In genomic region chr4:126532827-126533728, GRCm38 (mm10) we compare ENCODE assay signal across 9 mouse cellular contexts. TPM values are rescaled to one million over a fixed set of nuclear protein-coding genes. Genes with fewer than 3 reads are reported as not detected.
DNase-seq lines count a peak whose midpoint lies in the region; ATAC-seq lines count a peak whose summit lies in the region.
"Had no signal": no experiment of that assay in that cellular context is flagged by ENCODE, and none has a peak within 500 bp of the region (broad histone marks: within the 10 kb centered on the region; RNA-seq: fewer than 3 reads in every experiment).

Ago4 (minus strand) TSS chr4:126533472.

- H3K9me3 ChIP-seq in intestine, embryonic 16.5 days (ENCODE audit: control insufficient read depth, low read length) = no peaks in the 10 kb centered on the region
- no peaks in the 10 kb centered on the region for H3K9me3 ChIP-seq in limb, embryonic 12.5 days
- H3K9me3 ChIP-seq in midbrain, embryonic 10.5 days (replicated peaks) = no peaks in the 10 kb centered on the region

- peak within 1 kb of the TSS; percentile 70 for H3K4me2 ChIP-seq in intestine, embryonic 16.5 days (ENCODE audit: low read depth, low read length)
- H3K4me2 ChIP-seq in limb, embryonic 12.5 days = peak within 1 kb of the TSS; percentile 90

- peak; percentile 52 for ATAC-seq in granulocyte monocyte progenitor cell, adult 5-6 weeks (replicated peaks; ENCODE audit: poor library complexity, severe bottlenecking)
- peak; percentile 94 for ATAC-seq in intestine, embryonic 16.5 days
- ATAC-seq in limb, embryonic 12.5 days (ENCODE audit: insufficient number of reproducible peaks, insufficient read depth, low FRiP score, low TSS enrichment, low read depth) = peak; percentile 89

- no peak within 1 kb of the TSS for H3K27ac ChIP-seq in intestine, embryonic 16.5 days (ENCODE audit: low read length)
- no peak within 1 kb of the TSS for H3K27ac ChIP-seq in limb, embryonic 12.5 days
- peak within 1 kb of the TSS; percentile 85 for H3K27ac ChIP-seq in midbrain, embryonic 10.5 days (replicated peaks)

- no peaks in the 10 kb centered on the region for H3K36me3 ChIP-seq in intestine, embryonic 16.5 days (ENCODE audit: control insufficient read depth, insufficient read depth, low read length)
- H3K36me3 ChIP-seq in limb, embryonic 12.5 days = no peaks in the 10 kb centered on the region
- no peaks in the 10 kb centered on the region for H3K36me3 ChIP-seq in midbrain, embryonic 10.5 days
- H3K36me3 ChIP-seq: G1E had no signal

- peak within 1 kb of the TSS; percentile 93 for H3K4me3 ChIP-seq in intestine, embryonic 16.5 days (ENCODE audit: low read length)
- peak within 1 kb of the TSS; percentile 95 for H3K4me3 ChIP-seq in limb, embryonic 12.5 days (replicated peaks)
- peak within 1 kb of the TSS; percentile 79 for H3K4me3 ChIP-seq in midbrain, embryonic 10.5 days

- WGBS in intestine, embryonic 16.5 days = under 1% methylated on average over 85 of the region's 120 CpGs
- under 1% methylated on average over 84 of the region's 120 CpGs for WGBS in limb, embryonic 12.5 days
- under 1% methylated on average over 119 of the region's 120 CpGs for WGBS in midbrain, embryonic 10.5 days

- peak within 1 kb of the TSS; percentile 82 for H3K9ac ChIP-seq in intestine, embryonic 16.5 days (ENCODE audit: low read depth, low read length)
- H3K9ac ChIP-seq in limb, embryonic 12.5 days (replicated peaks) = peak within 1 kb of the TSS; percentile 87

- H3K27me3 ChIP-seq in intestine, embryonic 16.5 days (replicated peaks; ENCODE audit: control insufficient read depth, insufficient read depth, low read length) = no peaks in the 10 kb centered on the region
- peaks cover 15% of the 10 kb centered on the region; the same call in 1 of the 2 replicates for H3K27me3 ChIP-seq in limb, embryonic 12.5 days
- peaks cover 40% of the 10 kb centered on the region for H3K27me3 ChIP-seq in midbrain, embryonic 10.5 days (ENCODE audit: low read depth, poor library complexity, severe bottlenecking)

- H3K4me1 ChIP-seq in intestine, embryonic 16.5 days (ENCODE audit: control insufficient read depth, insufficient read depth, low read length) = no peaks in the 10 kb centered on the region
- peaks cover 3% of the 10 kb centered on the region for H3K4me1 ChIP-seq in limb, embryonic 12.5 days (replicated peaks)
- H3K4me1 ChIP-seq in midbrain, embryonic 10.5 days = peaks cover 15% of the 10 kb centered on the region

- peak; percentile 32 for DNase-seq in thymus, postnatal 0 days (ENCODE audit: low spot score)
- DNase-seq in thymus, adult 18-20 months = no peak
- DNase-seq in embryo, embryonic 9.5 days (ENCODE audit: extremely low spot score) = peak; percentile 71
- peak; percentile 79 for DNase-seq in midbrain, embryonic 10.5 days (ENCODE audit: low spot score)
- peak; percentile 70 for DNase-seq in right cerebral cortex, postnatal 4 days

RNA-seq across cellular contexts. Expression of gene Ago4, which starts in this region (rescaled TPM):
- polyA plus RNA-seq in thymus, postnatal 0 days (2015; fragmentation: Nextera tagmentation; extraction: Ambion mirVana) = 0.47 and 0.60 TPM in 2 replicates
- 2.7 and 4.6 TPM in 2 replicates for total RNA-seq in granulocyte monocyte progenitor cell, adult 5-6 weeks (2014; fragmentation: Nextera tagmentation)
- total RNA-seq in granulocyte monocyte progenitor cell, adult 5-6 weeks (2017) = 4.1 and 4.6 TPM in 2 replicates
- polyA plus RNA-seq in intestine, embryonic 16.5 days (2015; fragmentation: Nextera tagmentation; extraction: Ambion mirVana) = 0.65 and 0.86 TPM in 2 replicates
- 2.3 and 3.3 TPM in 2 replicates for polyA plus RNA-seq in limb, embryonic 12.5 days (2016; fragmentation: Nextera tagmentation; extraction: Ambion mirVana)
- 2.3 and 2.8 TPM in 2 replicates for polyA plus RNA-seq in midbrain, embryonic 10.5 days (2016; fragmentation: Nextera tagmentation; extraction: Ambion mirVana)
- polyA plus RNA-seq: G1E had no signal

Comparison
In these comparisons a context has a peak if more than half of its experiments do, and no peak if none do; other contexts are left out.
1. Peak in DNase-seq in thymus, postnatal 0 days; RNA of the gene not detected or under 1 TPM.
2. Peak in ATAC-seq, H3K4me3 ChIP-seq, H3K9ac ChIP-seq and H3K4me2 ChIP-seq in intestine, embryonic 16.5 days; RNA of the gene not detected or under 1 TPM.
3. DNase-seq: peak in embryo, embryonic 9.5 days (single experiment), midbrain, embryonic 10.5 days (single experiment) and right cerebral cortex, postnatal 4 days (single experiment); none in thymus, adult 18-20 months (0 of 2).
4. Peak in every context shown above with its lines, with median percentiles within 50 percentile points of each other: ATAC-seq and H3K4me3 ChIP-seq.